Mouse (Mus musculus): ENCODE results near the gene Fam89b. TPM values are rescaled to one million over a fixed set of nuclear protein-coding genes. Genes with fewer than 3 reads are reported as not detected.
A peak's percentile ranks its signal among the peaks of the same experiment; 100 is the strongest.

The Fam89b gene
- polyA plus RNA-seq, 1 experiment from 2014 or later, result 101 TPM

DNA sequence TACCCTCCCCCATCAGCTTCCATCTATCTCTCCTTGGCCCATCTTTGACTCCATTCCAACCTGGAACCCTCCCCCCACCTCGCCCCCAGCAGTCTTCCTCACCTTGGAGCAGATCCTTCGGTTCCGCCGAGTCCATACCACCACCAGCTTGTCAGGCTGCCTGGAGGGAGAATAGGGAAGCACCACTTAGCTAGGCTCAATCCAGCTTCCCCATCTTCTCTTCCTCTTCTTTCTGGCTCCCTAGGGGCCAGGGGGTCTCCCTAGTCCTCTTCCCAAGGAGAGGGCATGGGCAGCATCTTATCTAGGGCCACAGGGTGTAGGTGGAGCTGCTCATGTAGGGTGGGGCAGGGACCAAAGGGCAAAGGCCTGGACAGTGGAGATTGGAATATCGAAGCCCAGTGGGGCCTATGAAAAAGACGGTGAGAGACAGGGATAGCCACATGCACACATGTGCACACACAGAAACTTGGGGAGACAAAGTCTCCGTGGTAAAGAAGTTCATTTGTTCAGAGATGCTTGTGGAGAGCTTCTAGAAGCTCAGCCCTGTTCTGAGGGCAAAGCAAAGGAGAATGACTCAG lies 6.5 kb downstream of the Fam89b start:
- no peaks in the 10 kb centered on the region for H3K9me3 ChIP-seq
- WGBS, result 88% methylated on average over 7 of the region's 7 CpGs
- H3K4me3 ChIP-seq, result no peak overlapping the region
- peaks cover 64% of the 10 kb centered on the region for H3K36me3 ChIP-seq
- H3K27ac ChIP-seq, result no peak overlapping the region
- H3K9ac ChIP-seq, result no peak overlapping the region
- H3K4me1 ChIP-seq, result peaks cover 40% of the 10 kb centered on the region
- no peaks in the 10 kb centered on the region for H3K27me3 ChIP-seq
- ATAC-seq (ENCODE audit: insufficient number of reproducible peaks, low FRiP score, low TSS enrichment, low read depth), result no peak
- H3K4me2 ChIP-seq, result no peak overlapping the region

DNA sequence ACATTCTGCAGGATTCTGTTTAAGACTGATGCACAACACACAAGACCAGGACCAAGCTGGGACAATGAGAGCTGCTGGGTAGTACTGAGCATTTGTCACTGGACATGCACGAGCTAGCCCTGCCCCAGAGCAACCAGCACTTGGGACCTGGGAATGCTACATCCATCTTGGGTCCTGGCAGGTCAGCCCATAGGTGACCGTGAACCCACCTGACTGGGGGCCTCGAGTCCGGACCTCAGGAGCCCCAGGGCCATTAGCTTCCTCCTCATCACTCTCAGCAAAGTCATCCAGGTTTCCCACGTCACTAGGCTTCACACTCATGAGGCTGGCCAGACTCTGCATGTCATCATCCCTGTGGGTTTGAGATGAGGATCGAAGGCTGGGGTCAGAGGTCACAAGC lies 8.2 kb downstream of the Fam89b start:
- Histone ChIP-seq H3K9ac (no peak overlapping the region), H3K9me3 (no peaks in the 10 kb centered on the region), H3K27me3 (no peaks in the 10 kb centered on the region), H3K4me3 (no peak overlapping the region), H3K27ac (no peak overlapping the region), H3K4me2 (no peak overlapping the region), H3K4me1 (peaks cover 31% of the 10 kb centered on the region), H3K36me3 (peaks cover 75% of the 10 kb centered on the region)
- ATAC-seq (ENCODE audit: insufficient number of reproducible peaks, low FRiP score, low TSS enrichment, low read depth), result no peak
- WGBS, result 93% methylated on average over 6 of the region's 6 CpGs

DNA sequence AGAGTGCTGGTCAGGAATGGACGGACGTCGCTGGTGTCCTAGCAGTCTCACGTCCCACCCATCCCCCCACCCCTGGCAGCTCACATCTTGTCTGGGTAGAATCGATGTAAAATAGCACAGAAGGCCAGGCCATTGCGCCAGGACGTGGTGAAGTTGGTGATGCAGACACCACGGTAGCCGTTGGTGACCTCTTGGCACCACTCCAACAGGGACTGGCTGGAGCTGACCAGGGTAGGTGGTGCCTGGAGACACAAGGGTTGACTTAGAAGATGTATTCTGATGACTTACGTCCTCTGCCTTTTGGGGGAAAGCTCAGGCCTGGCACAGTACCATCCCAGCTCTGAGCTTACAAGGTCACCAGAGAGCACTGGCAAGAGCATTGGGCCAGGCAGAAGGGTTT lies 12.5 kb downstream of the Fam89b start:
- no peaks in the 10 kb centered on the region for H3K9me3 ChIP-seq
- 62% methylated on average over 10 of the region's 10 CpGs for WGBS
- peaks cover 74% of the 10 kb centered on the region for H3K36me3 ChIP-seq
- no peak overlapping the region for H3K4me3 ChIP-seq
- no peaks in the 10 kb centered on the region for H3K27me3 ChIP-seq
- no peak overlapping the region for H3K27ac ChIP-seq
- no peak overlapping the region for H3K9ac ChIP-seq
- ATAC-seq (ENCODE audit: insufficient number of reproducible peaks, low FRiP score, low TSS enrichment, low read depth), result no peak
- H3K4me1 ChIP-seq, result peaks cover 38% of the 10 kb centered on the region
- no peak overlapping the region for H3K4me2 ChIP-seq

DNA sequence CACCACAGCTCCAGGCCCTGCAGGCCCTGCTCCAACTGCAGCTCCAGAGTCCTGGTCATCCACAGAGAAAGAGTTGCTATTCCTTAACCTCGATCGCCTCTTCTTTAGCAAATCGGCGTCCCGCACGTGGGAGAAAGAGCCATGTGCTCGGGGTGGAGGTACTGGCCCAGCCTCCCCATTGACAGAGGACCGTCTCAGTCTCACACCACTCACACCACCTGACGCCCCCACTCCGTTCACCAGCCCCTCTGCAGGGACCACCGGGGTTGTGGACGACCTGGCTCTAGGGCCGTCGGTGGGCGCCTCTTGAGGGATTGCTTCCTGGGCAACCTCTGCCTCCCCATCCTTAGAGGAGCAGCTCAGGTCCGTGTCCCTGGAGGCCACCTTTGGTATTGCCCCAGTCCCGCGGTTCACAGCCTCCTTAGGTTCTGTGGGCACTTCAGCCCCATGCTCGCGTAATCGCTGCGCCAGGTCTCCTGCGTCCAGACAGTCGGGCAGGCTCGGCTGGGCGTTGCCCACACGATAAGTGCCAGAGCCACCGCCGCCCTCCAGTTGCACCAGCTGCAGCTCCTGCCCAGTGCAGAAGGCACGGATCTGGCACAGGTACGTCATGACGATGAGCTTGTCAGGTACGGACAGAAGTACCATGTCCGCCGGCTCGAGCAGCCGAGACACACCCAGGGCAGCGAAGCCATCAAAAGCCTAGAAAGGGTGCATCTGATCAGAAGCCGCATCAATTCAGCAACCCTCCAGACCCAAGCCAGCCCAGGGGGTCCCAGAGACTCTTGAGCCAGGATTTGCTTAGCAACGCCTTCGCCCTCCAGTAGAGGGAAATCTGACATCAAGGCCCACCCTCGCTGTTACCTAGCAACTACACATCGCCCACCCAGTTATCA lies 13.4 kb downstream of the Fam89b start:
- no peak for ATAC-seq (ENCODE audit: insufficient number of reproducible peaks, low FRiP score, low TSS enrichment, low read depth)
- H3K27me3 ChIP-seq, result no peaks in the 10 kb centered on the region
- no peak overlapping the region for H3K4me2 ChIP-seq
- 33% methylated on average over 43 of the region's 43 CpGs for WGBS
- H3K4me1 ChIP-seq, result peaks cover 41% of the 10 kb centered on the region
- H3K36me3 ChIP-seq, result peaks cover 70% of the 10 kb centered on the region
- 0 out of 2 replicates have a peak overlapping the region, but pooled peaks have one; percentile 10 for H3K9ac ChIP-seq
- no peak overlapping the region for H3K27ac ChIP-seq
- no peak overlapping the region for H3K4me3 ChIP-seq
- H3K9me3 ChIP-seq, result no peaks in the 10 kb centered on the region

DNA sequence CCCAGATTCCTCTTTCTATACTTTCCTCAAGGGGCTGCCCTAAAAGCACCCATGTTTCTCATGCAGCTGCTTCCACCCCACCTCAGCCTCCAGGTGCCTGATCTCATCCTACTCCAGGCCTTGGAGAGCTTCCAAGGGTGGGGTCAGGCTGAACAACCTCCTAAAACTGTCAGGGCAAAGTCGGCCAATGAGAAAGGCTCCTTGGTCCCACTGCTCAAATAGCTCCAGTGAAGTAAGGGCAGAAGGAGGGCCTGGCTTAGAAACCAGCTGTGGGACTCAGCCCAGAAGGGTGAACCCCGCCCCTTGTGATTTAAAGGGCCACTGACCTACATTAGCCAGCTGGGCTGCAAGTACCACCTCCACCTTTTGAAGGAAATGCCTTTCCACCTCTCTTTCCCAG lies 15.7 kb downstream of the Fam89b start:
- ATAC-seq (ENCODE audit: insufficient number of reproducible peaks, low FRiP score, low TSS enrichment, low read depth), result peak; percentile 64; the same call in 1 of the 2 replicates
- H3K4me2 ChIP-seq, result peak overlapping the region; percentile 14
- peak overlapping the region; percentile 75 for H3K27ac ChIP-seq
- peaks cover 67% of the 10 kb centered on the region for H3K36me3 ChIP-seq
- no peaks in the 10 kb centered on the region for H3K27me3 ChIP-seq
- no peaks in the 10 kb centered on the region for H3K9me3 ChIP-seq
- H3K4me3 ChIP-seq, result no peak overlapping the region
- peaks cover 41% of the 10 kb centered on the region for H3K4me1 ChIP-seq
- H3K9ac ChIP-seq, result no peak overlapping the region
- WGBS, result 0% methylated on average over 2 of the region's 2 CpGs

DNA sequence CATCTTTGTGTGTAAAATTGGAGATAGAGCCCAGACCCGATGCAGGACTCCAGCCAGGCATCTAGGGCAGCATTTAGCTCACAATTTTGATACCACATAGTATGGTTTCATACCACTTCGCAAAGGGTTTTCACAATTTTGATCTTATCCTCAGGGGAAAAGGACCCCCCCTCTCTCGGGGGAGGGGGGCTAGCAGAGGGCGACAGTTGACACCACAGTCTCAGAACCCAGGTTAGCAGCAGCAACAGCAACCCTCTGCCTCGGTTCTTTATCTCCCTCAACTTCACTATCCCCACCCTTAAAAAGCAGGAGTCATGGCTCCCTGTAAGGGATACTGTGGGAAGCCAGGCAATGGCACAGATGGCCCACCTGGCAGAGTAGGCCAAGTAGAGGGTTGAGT lies 16.2 kb downstream of the Fam89b start:
- Histone ChIP-seq H3K4me1 (peaks cover 41% of the 10 kb centered on the region), H3K9ac (no peak overlapping the region), H3K4me2 (peak overlapping the region; percentile 14), H3K9me3 (no peaks in the 10 kb centered on the region), H3K27me3 (no peaks in the 10 kb centered on the region), H3K27ac (peak overlapping the region; percentile 75), H3K4me3 (no peak overlapping the region), H3K36me3 (peaks cover 67% of the 10 kb centered on the region)
- 0 out of 2 replicates have a peak, but pooled peaks have one; percentile 6 for ATAC-seq (ENCODE audit: insufficient number of reproducible peaks, low FRiP score, low TSS enrichment, low read depth)
- 67% methylated on average over 5 of the region's 5 CpGs for WGBS

DNA sequence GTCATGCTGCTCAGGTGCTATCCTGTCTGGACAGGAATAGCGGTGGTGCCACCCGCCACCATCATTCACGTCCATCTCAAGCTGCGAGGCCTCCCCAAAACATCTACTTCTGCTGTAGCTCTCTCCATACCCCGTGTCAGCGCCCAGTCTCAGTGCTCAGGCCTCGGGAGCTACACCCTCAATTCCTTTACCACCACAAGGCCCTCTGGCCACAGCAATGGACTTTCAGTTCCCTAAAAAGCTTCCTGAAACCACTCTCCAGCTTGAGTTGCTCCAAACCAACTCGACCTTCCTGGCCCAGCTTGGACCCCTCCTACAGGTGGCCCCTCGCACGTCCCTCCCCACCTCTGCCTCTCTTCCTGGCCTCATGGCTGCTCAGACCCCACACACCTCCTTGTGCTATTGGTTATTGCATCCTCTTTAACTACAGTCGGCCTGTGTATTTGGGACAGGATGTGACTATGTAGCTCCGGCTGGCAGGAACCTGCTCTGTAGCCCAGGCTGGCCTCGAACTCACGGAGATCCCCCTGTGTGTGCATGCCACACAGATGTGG lies 17.5 kb downstream of the Fam89b start:
- WGBS, result 90% methylated on average over 14 of the region's 14 CpGs
- H3K27ac ChIP-seq, result no peak overlapping the region
- ATAC-seq (ENCODE audit: insufficient number of reproducible peaks, low FRiP score, low TSS enrichment, low read depth), result no peak
- H3K27me3 ChIP-seq, result no peaks in the 10 kb centered on the region
- no peaks in the 10 kb centered on the region for H3K9me3 ChIP-seq
- H3K4me2 ChIP-seq, result no peak overlapping the region
- peaks cover 67% of the 10 kb centered on the region for H3K36me3 ChIP-seq
- H3K4me3 ChIP-seq, result no peak overlapping the region
- peaks cover 40% of the 10 kb centered on the region for H3K4me1 ChIP-seq
- H3K9ac ChIP-seq, result no peak overlapping the region

DNA sequence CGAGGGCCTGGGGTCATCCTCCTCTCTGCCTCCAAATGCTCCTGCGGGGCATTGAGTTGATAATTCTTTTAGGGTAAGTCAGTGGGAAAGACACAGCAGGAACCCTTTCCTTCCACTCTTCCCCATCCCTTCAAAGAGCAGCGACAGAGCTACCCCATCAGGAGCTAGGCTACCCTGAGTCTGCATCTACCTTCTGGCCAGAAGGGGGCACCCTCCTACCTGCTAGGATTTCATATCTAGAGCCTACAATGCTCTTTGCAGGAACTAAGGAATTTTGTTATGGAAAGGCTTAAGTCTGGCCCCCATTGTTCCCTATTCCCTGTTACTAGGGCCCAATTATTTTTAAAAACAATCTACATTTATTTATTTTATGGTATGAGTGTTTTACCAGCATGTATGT lies 18.2 kb downstream of the Fam89b start:
- no peak overlapping the region for H3K9ac ChIP-seq
- no peaks in the 10 kb centered on the region for H3K9me3 ChIP-seq
- no peak overlapping the region for H3K27ac ChIP-seq
- no peak for ATAC-seq (ENCODE audit: insufficient number of reproducible peaks, low FRiP score, low TSS enrichment, low read depth)
- H3K36me3 ChIP-seq, result peaks cover 71% of the 10 kb centered on the region
- no peak overlapping the region for H3K4me2 ChIP-seq
- 21% methylated on average over 3 of the region's 3 CpGs for WGBS
- no peak overlapping the region for H3K4me3 ChIP-seq
- peaks cover 35% of the 10 kb centered on the region for H3K4me1 ChIP-seq
- H3K27me3 ChIP-seq, result no peaks in the 10 kb centered on the region

DNA sequence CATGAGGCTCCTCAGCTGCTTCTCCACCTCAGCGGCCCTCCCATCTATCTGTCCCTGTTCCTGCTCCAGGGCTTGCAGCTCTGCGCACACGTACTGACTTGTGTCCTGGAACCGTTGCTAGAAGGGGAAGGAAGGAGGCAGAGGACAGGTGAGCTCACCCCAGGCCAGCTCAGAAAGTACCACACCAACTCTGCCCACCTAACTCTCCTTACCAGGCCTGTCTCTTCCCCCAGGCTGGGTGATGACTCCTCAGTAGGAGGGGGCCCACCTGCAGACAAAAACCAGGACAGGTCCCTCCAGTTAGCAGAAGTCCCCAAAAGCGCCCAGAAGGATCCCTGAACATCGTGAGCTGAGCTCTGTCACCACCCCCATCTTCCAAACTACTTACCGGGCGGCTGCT lies 18.9 kb downstream of the Fam89b start:
- peaks cover 71% of the 10 kb centered on the region for H3K36me3 ChIP-seq
- no peaks in the 10 kb centered on the region for H3K9me3 ChIP-seq
- no peak overlapping the region for H3K9ac ChIP-seq
- H3K4me2 ChIP-seq, result no peak overlapping the region
- no peak overlapping the region for H3K27ac ChIP-seq
- no peaks in the 10 kb centered on the region for H3K27me3 ChIP-seq
- ATAC-seq (ENCODE audit: insufficient number of reproducible peaks, low FRiP score, low TSS enrichment, low read depth), result no peak
- H3K4me1 ChIP-seq, result peaks cover 36% of the 10 kb centered on the region
- whole genome bisulfite sequencing, result 84% methylated on average over 8 of the region's 8 CpGs
- no peak overlapping the region for H3K4me3 ChIP-seq

DNA sequence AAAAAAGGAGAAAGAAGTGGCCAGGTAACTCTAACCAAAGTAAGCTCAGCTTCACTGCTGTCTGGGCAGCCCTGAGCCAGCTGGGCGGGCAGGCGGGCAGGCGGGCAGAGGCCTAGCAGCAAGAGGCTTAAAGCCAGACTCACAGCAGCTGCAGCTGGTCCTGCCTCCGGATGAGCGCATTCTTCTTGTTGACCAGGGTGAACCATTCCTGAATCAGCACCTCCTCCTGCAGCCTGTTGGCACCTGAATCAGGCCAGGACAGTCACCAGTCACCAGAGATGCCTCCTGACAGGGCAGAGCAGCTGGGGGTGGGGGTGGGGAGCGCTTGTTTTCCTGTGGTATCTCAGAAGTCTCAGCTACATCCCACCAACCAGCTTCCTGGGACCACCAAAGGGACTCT lies 19.4 kb downstream of the Fam89b start:
- ATAC-seq (ENCODE audit: insufficient number of reproducible peaks, low FRiP score, low TSS enrichment, low read depth), result no peak
- no peak overlapping the region for H3K4me3 ChIP-seq
- no peak overlapping the region for H3K27ac ChIP-seq
- H3K4me2 ChIP-seq, result no peak overlapping the region
- peaks cover 39% of the 10 kb centered on the region for H3K4me1 ChIP-seq
- no peaks in the 10 kb centered on the region for H3K9me3 ChIP-seq
- 91% methylated on average over 6 of the region's 6 CpGs for WGBS
- H3K9ac ChIP-seq, result no peak overlapping the region
- no peaks in the 10 kb centered on the region for H3K27me3 ChIP-seq
- H3K36me3 ChIP-seq, result peaks cover 66% of the 10 kb centered on the region

DNA sequence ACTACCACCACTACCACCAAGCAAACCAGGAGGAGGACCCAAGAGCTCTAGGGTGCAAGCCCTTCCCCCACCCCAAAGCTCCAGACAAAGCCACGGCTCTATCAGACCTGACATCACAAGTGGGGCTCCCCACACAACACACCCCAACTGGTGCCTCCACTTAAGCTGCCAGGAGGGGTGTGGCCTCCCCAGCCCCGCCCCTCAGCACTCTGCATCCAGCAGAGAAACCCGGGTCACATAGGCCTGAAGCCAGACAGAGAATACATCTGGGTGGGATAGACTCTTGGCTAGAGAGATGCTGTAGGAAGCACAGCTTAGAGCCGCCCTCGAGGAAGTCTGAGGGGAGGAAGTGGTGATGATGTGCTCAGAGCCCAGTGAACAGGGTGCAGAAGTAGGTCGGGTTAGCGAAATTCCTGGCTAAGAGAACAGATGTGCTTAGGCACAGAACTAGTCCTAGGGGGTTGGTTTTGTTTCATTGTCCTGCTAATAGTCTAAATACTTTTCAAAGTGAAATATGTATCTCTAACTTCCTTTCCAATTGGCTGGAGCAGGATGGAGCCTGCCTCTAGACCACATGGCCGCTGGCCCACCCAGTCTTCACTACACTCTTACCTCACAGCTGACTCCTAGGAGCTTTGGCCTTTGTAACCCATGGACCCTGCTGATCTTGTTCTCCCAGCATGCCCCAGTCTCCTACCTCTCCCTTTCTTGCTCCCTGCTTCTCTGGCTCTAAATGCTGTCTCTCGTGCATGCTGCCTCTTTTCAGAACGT lies 24.5 kb downstream of the Fam89b start:
- Histone ChIP-seq H3K4me1 (peaks cover 22% of the 10 kb centered on the region), H3K36me3 (peaks cover 75% of the 10 kb centered on the region), H3K4me2 (no peak overlapping the region), H3K27me3 (no peaks in the 10 kb centered on the region), H3K9ac (0 out of 2 replicates have a peak overlapping the region, but pooled peaks have one; percentile 4), H3K4me3 (no peak overlapping the region), H3K27ac (peak overlapping the region; percentile 72), H3K9me3 (no peaks in the 10 kb centered on the region)
- WGBS, result 33% methylated on average over 10 of the region's 10 CpGs
- ATAC-seq (ENCODE audit: insufficient number of reproducible peaks, low FRiP score, low TSS enrichment, low read depth), result peak; percentile 62

Data from limb, embryonic 15.5 days (tissue).